Mouse (Mus musculus): ENCODE results near the gene Tut1. TPM values are rescaled to one million over a fixed set of nuclear protein-coding genes. Genes with fewer than 3 reads are reported as not detected.

Gene Tut1
- total and polyA plus RNA-seq, 2 experiments from 2014 or later, result 15.1 to 19.0 TPM

GRCm38 (mm10) chr19:8983150-8983650, 29.6 kb downstream of the Tut1 start:
- peaks cover 23% of the 10 kb centered on the region for H3K36me3 ChIP-seq (ENCODE audit: insufficient read depth, low read length)
- TF ChIP-seq CTCF (IDR thresholded peaks at IDR 0.05), result no peak
- no peaks in the 10 kb centered on the region for H3K9me3 ChIP-seq (ENCODE audit: low read length)
- peaks cover 5% of the 10 kb centered on the region; the same call in 1 of the 2 replicates for H3K27me3 ChIP-seq (ENCODE audit: insufficient read depth, low read length)
- H3K4me3 ChIP-seq (ENCODE audit: low read depth, low read length), result no peak overlapping the region
- H3K4me2 ChIP-seq (ENCODE audit: low read depth, low read length, poor library complexity, severe bottlenecking), result no peak overlapping the region
- H3K27ac ChIP-seq (ENCODE audit: low read depth, low read length), result no peak overlapping the region
- no peak for ATAC-seq (ENCODE audit: low FRiP score)
- peaks cover 10% of the 10 kb centered on the region for H3K4me1 ChIP-seq (ENCODE audit: insufficient read depth, low read length)
- 60% methylated on average over 4 of the region's 4 CpGs for WGBS
- no peak for DNase-seq (ENCODE audit: low spot score)
- no peak overlapping the region for H3K9ac ChIP-seq (replicated peaks; ENCODE audit: low read length, poor library complexity, severe bottlenecking)

DNA sequence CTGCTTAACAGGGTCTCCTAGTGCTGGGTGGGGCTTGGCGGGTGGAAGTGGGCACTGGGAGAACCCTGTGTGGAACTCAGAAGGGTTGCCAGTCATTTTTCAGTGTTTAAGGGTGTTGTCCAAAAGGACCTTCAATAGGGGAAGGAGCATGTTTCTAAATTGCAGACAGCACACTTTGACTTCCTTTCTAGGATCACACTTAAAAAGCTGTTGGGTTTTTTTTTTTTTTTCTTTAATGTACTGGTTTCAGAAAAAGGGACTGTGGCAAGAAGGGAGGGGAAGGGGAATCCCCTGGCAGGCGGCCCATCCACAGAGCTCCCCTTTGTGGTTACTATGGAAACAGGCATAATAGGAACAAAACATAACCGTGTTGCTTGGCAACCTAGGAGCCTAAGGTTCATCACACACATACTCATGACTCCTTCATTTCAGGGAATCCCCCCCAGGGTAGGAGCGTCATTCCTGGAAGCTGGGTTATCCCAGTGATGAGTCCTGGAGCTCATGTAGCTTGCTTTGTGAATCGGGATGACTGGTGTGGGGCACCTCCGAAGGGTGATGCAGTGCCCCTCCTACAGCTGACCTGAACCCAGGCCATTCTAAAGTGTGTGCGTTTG, 30.7 kb downstream of the Tut1 start:
- Histone ChIP-seq H3K27ac (ENCODE audit: low read depth, low read length) (0 out of 2 replicates have a peak overlapping the region, but pooled peaks have one; percentile 57), H3K4me2 (ENCODE audit: low read depth, low read length, poor library complexity, severe bottlenecking) (peak overlapping the region; percentile 36), H3K9ac (replicated peaks; ENCODE audit: low read length, poor library complexity, severe bottlenecking) (no peak overlapping the region), H3K36me3 (ENCODE audit: insufficient read depth, low read length) (peaks cover 13% of the 10 kb centered on the region; the same call in 1 of the 2 replicates), H3K27me3 (ENCODE audit: insufficient read depth, low read length) (peaks cover 17% of the 10 kb centered on the region), H3K4me3 (ENCODE audit: low read depth, low read length) (no peak overlapping the region), H3K4me1 (ENCODE audit: insufficient read depth, low read length) (peaks cover 13% of the 10 kb centered on the region), H3K9me3 (ENCODE audit: low read length) (no peaks in the 10 kb centered on the region)
- WGBS, result 3% methylated on average over 7 of the region's 7 CpGs
- DNase-seq (ENCODE audit: low spot score), result peak; percentile 89
- no peak for TF ChIP-seq CTCF (IDR thresholded peaks at IDR 0.05)
- peak; percentile 67 for ATAC-seq (ENCODE audit: low FRiP score)

GRCm38 (mm10) chr19:8985891-8986290, 32.2 kb downstream of the Tut1 start:
- 67% methylated on average over 5 of the region's 5 CpGs for WGBS
- no peak overlapping the region for H3K4me2 ChIP-seq (ENCODE audit: low read depth, low read length, poor library complexity, severe bottlenecking)
- no peaks in the 10 kb centered on the region for H3K9me3 ChIP-seq (ENCODE audit: low read length)
- ATAC-seq (ENCODE audit: low FRiP score) (no peak), DNase-seq (ENCODE audit: low spot score) (no peak)
- no peak overlapping the region for H3K4me3 ChIP-seq (ENCODE audit: low read depth, low read length)
- peaks cover 32% of the 10 kb centered on the region for H3K27me3 ChIP-seq (ENCODE audit: insufficient read depth, low read length)
- no peak overlapping the region for H3K9ac ChIP-seq (replicated peaks; ENCODE audit: low read length, poor library complexity, severe bottlenecking)
- peaks cover 2% of the 10 kb centered on the region; the same call in 1 of the 2 replicates for H3K36me3 ChIP-seq (ENCODE audit: insufficient read depth, low read length)
- no peak for TF ChIP-seq CTCF (IDR thresholded peaks at IDR 0.05)
- no peak overlapping the region for H3K27ac ChIP-seq (ENCODE audit: low read depth, low read length)
- H3K4me1 ChIP-seq (ENCODE audit: insufficient read depth, low read length), result peaks cover 16% of the 10 kb centered on the region

DNA sequence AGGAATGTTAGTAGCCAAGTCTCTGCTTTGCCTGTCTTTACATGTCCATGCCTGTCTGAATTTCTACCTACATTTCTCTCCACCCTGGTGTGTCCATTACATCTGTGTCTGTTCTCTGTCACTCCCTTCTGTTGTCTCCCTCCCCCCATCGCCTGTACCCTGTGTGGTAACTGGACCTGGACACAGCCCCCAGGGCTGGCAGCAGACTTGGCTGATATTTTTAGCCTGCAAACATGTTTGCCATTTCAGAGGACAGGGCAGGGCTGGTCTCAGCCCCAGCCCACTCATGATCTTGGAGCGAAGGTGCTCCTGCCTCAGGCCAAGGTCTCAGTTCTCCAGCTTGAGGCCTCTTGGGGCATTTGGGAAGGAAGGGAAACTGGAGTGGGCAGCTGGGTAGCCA, 34.2 kb downstream of the Tut1 start:
- Histone ChIP-seq H3K4me3 (ENCODE audit: low read depth, low read length) (no peak overlapping the region), H3K27ac (ENCODE audit: low read depth, low read length) (no peak overlapping the region), H3K4me2 (ENCODE audit: low read depth, low read length, poor library complexity, severe bottlenecking) (no peak overlapping the region), H3K36me3 (ENCODE audit: insufficient read depth, low read length) (no peaks in the 10 kb centered on the region), H3K27me3 (ENCODE audit: insufficient read depth, low read length) (peaks cover 35% of the 10 kb centered on the region), H3K4me1 (ENCODE audit: insufficient read depth, low read length) (peaks cover 16% of the 10 kb centered on the region), H3K9ac (replicated peaks; ENCODE audit: low read length, poor library complexity, severe bottlenecking) (no peak overlapping the region), H3K9me3 (ENCODE audit: low read length) (no peaks in the 10 kb centered on the region)
- TF ChIP-seq CTCF (IDR thresholded peaks at IDR 0.05), result no peak
- ATAC-seq (ENCODE audit: low FRiP score) (no peak), DNase-seq (ENCODE audit: low spot score) (no peak)
- 62% methylated on average over 2 of the region's 2 CpGs for WGBS

DNA sequence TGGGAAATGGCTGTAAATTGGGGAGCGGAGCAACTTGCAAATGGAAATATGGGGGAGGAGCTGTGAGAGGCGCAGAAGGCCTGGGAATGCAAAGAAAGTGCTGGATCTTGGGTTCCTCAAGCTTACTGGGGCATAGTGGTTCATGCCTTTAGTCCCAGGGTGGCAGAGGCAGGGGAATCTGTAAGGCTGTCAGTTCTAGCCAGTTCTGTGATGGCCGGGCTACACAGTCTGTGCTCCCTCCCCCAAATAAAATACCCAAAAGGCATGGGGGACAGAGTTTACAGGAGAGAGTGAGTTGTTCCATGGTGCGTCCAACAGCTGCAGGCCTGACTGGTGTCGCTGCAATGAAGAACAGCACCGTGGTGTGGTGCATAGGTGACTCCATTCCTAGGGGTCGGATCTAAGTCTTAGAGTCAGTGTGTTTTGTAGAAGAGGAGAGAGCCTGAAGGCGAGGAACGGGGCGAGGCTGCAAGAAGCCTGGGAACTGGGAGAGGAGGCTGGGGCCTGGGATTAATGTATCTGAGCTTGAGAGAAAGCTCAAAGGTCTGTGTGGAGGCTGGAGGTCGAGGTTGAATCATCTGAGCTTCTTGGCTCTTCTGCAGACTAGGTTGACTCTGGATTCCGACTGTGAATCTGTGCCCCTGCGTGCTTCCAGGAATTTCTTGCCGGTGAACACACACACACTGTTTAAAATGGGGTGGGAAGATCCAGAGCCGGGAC, 34.9 kb downstream of the Tut1 start:
- Histone ChIP-seq H3K9me3 (ENCODE audit: low read length) (no peaks in the 10 kb centered on the region), H3K27ac (ENCODE audit: low read depth, low read length) (no peak overlapping the region), H3K9ac (replicated peaks; ENCODE audit: low read length, poor library complexity, severe bottlenecking) (no peak overlapping the region), H3K36me3 (ENCODE audit: insufficient read depth, low read length) (no peaks in the 10 kb centered on the region), H3K4me3 (ENCODE audit: low read depth, low read length) (peak overlapping the region; percentile 44), H3K4me1 (ENCODE audit: insufficient read depth, low read length) (peaks cover 16% of the 10 kb centered on the region), H3K27me3 (ENCODE audit: insufficient read depth, low read length) (peaks cover 35% of the 10 kb centered on the region), H3K4me2 (ENCODE audit: low read depth, low read length, poor library complexity, severe bottlenecking) (peak overlapping the region; percentile 75)
- no peak for TF ChIP-seq CTCF (IDR thresholded peaks at IDR 0.05)
- DNase-seq (ENCODE audit: low spot score) (no peak), ATAC-seq (ENCODE audit: low FRiP score) (no peak)
- 27% methylated on average over 15 of the region's 15 CpGs for WGBS

DNA sequence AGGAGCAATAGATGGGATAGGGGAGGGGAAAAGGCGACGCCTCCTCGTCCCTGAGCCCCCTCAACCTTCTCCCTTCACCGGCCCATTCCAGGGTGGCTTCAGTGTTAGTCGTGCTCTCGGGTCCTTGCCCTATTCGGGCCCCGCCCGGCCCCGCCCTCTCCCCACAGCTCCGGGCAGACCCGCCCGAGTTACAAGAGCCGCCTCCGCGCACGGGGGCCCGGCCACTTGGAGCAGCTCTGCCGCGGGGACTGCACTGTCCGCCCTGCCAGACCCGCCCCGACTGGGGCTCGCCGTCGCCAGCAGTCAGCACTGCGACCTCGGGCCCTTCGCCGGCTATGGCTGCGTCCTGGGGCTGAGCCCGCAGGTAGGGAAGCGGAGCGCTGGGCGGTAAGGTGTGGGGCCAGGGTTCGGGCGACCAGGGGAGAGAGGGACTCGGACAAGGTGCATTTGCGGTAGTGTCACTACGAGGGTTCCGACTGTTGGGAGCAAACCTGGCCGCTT, 35.5 kb downstream of the Tut1 start, which contains the start of gene Ahnak:
TSS of gene Ahnak (plus strand) at position 219 of the 501 bp plus-strand sequence.
- Histone ChIP-seq H3K27me3 (ENCODE audit: insufficient read depth, low read length) (peaks cover 35% of the 10 kb centered on the region), H3K36me3 (ENCODE audit: insufficient read depth, low read length) (no peaks in the 10 kb centered on the region), H3K9me3 (ENCODE audit: low read length) (no peaks in the 10 kb centered on the region), H3K4me1 (ENCODE audit: insufficient read depth, low read length) (peaks cover 16% of the 10 kb centered on the region), H3K27ac (ENCODE audit: low read depth, low read length) (no peak within 1 kb of the TSS), H3K9ac (replicated peaks; ENCODE audit: low read length, poor library complexity, severe bottlenecking) (peak within 1 kb of the TSS; percentile 48; the same call in 1 of the 2 replicates), H3K4me2 (ENCODE audit: low read depth, low read length, poor library complexity, severe bottlenecking) (peak within 1 kb of the TSS; percentile 75), H3K4me3 (ENCODE audit: low read depth, low read length) (peak within 1 kb of the TSS; percentile 44)
- DNase-seq (ENCODE audit: low spot score) (no peak), ATAC-seq (ENCODE audit: low FRiP score) (peak; percentile 39; the same call in 1 of the 2 replicates)
- TF ChIP-seq CTCF (IDR thresholded peaks at IDR 0.05), result no peak
- WGBS, result 1% methylated on average over 35 of the region's 42 CpGs
